Mouse (Mus musculus) embryo, embryonic 11 days (tissue): ENCODE data around the gene Coro6.

Source experiments
- DNase-seq: peaks from one replicate; pipeline ENCODE4 v3.0.0-alpha.2; 2015

Gene Coro6

DNA sequence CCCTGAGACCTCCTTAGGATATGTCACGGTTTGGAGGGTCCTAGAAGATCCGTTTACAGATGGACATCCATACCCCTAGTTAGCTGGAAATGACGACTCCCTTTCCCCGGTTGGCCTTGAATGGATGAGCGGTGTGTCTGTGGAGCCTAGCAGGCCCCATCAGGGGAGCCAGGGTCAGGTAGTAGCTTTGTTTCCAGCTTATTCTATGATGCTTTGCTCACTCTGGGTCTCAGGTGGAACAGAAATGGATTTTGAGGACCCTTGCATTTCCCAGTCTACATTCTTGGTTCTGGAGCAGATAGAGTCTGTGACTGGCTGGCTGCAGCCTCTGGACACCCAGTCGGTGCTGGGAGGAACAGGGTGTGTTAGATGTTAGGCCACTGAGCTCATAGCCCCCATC, 32.6 kb downstream of the Coro6 start:
- no peak for DNase-seq

DNA sequence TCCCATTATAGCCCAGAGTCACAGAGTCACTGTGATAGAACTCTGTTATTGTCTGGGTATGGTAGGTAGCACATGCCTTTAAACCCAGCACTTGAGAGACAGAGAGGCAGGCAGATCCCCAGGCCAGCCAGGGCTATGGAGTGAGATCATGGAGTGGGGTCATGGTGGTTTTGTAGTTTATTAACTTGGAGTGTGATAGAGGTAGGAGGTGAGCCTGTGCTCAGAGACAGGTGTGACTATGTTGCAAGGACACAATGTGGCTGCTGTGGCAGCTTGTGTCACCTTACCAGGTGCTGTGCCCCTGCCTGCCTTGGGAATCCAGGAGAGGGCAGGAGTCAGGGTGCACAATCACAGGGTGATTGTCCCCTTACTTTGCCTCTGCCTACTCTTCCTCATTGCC, 33.3 kb downstream of the Coro6 start:
- DNase-seq: no peak

DNA sequence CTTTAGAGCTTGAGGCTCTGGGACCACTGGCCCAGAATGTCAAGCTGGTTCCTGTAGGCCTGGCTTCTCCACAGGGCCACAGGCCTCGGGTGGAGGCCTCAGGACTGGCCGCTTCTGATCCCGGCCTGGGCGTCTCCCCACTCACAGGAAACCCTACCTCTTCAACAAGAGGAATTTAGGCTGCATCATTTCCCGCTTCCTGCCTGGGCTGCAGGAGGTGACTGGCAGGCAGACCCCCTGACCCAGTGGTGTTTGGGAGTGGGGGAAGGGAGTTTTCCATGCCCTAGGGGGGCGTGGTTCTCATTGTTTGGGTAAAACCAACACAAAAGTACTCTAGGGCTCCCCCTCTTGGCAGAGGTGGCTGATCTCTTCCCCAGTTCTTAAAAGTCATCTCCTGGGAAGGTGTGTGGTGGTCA, 35.1 kb downstream of the Coro6 start:
- DNase-seq: peak; percentile 93

DNA sequence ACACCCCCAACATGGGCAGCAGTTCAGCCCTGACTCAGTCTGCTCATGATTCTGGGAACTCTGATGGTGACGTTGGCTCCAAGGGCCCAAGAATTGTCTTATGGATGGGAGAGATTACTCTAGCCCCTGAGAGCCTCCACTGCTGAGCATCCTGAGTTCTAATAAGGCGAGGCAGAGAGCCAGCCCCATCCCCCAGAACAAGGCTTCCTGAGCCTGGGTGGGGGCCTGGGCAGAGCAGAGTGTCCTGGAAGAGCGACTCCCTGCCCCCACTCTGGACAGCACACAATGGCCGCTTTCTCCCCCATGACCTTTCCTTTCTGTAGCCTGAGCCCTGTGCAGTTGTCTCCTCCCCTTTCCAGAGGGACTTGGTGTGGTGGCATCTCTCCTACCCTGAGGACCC, 35.6 kb downstream of the Coro6 start:
- peak; percentile 50 for DNase-seq

DNA sequence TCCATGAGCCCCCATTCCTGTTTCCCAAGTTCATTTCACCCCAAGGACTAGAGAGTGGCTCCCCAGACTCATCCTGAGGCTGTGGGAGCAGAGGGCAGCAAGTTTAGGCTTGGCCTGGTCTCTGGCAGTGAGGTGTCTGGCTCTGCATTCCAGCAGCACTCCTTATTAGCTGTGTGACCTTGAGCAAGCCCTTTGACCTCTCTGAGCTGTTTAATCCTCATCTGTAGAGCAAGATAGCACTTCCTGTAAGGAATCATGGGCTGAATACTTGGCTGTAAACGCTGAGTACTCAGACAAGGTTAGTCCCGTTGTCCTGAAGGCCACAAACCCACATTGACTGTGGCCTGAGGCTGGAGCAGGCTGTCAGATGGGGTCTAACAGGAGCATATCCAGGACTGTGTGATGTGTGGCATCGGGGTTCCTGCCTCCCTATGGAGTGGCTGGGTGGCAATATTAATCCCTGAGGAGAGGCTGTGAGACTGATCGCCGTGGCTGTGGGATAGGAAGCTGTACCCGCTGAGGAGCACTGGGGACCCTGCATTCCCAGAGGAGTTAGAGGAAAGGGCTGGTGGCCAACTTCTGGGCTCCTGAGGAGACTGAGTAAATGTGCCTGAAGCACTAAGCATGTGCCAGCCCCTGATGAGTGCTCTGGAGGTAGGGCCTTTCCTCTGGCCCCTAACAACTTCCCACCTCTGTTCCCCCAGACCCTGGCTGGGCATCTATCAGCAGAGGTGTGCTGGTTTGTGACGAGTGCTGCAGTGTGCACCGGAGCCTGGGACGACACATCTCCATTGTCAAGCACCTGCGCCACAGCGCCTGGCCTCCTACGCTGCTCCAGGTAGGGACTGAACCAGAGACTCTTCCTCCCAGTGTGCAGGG, 36.3 kb downstream of the Coro6 start:
- DNase-seq: no peak

DNA sequence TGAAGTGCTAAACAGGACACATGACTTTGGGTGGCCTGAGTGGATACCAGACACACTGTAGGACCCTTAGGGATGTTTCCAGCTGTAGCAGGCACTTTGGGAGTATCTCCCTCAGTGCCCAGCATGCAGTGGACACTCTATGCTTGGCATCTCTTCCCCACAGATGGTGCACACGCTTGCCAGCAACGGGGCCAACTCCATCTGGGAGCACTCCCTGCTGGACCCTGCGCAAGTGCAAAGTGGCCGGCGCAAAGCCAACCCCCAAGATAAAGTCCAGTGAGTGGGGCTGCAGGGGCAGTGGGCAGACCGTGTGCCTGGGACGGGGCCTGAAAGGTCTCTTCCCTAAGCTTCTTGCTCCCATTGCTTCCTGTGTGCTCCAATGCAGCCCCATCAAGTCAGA, 37.1 kb downstream of the Coro6 start:
- no peak for DNase-seq

DNA sequence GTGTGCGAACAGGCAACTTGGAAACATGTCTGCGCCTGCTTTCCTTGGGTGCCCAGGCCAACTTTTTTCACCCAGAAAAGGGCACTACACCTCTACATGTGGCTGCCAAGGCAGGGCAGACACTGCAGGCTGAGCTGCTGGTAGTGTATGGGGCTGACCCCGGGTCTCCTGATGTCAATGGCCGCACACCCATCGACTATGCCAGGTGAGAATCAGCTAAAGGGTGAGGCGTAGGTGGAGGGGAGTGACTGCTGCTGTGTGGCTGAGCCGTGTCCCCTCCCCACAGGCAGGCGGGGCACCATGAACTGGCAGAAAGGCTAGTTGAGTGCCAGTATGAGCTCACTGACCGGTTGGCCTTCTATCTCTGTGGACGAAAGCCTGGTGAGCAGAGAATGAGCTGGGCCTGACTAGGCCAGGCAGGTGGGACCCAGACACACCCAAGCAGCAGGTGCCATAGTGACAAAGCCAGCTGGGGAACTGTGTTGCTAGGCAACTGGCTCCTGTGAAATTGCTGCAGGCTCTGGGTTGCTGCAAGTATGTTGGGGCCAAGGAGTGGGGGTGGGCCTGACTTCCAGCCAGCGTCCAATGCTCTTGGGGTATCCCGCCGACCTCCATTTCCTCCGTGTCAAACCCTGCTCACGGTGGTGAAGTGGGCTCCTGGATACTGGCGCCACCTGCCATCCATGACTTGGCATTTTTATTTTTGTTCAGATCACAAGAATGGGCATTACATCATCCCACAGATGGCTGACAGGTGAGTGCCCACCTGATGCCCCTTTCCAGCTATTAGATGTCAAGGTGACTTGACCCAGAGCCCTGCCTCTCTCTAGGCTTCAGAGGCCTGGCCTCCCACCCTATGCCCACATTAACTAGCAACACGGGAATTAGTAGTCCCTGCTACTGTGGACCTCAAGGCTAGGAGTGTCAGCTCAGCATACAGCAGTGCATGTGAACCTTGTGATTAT, 38.4 kb downstream of the Coro6 start:
- peak; percentile 13 for DNase-seq

DNA sequence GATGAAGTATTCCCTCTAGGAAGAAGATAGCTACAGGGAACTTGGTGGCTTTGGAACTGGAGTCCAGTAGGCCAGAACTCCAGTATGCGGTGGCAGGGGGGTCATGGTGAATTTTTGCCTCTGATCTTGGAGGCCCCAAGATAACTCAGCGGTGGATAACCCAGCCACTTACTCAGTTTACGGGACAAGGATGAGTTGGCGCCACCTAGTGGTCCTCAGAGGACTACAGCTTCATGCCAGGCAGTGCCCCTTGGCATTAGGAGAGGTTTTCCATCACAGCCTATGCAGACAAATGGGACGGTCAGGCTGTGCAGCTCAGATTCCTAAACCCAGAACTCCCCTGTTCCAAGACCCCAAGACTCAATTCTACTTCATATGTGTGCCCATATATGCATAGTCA, 39.2 kb downstream of the Coro6 start:
- DNase-seq: peak; percentile 82

DNA sequence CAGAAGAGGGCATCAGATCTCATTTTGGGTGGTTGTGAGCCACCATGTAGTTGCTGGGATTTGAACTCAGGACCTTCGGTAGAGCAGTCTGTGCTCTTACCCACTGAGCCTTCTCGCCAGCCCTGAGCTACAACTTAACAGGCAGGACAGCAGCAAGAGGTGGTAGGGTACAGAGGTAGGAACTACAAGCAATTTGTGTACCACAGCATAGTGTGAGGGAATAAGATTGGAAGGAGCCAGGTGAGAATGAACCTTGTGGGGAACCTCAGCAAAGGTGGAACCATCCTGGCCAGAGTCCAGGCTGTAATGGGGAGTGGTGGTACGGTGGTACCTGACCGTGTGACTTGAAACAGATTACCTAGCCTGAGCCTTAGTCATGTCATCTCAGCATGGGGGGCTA, 39.8 kb downstream of the Coro6 start:
- DNase-seq: no peak

DNA sequence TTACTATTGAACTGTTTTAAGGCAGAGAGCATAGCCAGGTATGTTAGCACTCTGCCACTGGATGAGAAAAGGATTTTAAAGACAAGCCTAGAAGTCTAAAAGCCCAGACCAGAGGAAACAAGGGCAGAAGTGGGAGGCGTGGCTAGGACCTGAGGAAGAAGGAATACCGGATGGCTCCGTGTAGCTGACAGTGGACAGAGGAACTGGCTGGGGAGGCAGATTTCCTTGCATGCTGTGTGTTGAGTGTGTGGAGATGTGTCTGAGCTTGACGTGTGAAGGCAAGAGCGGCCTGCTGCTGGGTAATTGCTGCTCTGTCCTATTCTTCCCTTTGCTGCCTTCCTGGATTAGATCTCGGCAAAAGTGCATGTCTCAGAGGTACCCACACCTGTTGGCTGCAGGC, 40.3 kb downstream of the Coro6 start:
- DNase-seq: no peak

DNA sequence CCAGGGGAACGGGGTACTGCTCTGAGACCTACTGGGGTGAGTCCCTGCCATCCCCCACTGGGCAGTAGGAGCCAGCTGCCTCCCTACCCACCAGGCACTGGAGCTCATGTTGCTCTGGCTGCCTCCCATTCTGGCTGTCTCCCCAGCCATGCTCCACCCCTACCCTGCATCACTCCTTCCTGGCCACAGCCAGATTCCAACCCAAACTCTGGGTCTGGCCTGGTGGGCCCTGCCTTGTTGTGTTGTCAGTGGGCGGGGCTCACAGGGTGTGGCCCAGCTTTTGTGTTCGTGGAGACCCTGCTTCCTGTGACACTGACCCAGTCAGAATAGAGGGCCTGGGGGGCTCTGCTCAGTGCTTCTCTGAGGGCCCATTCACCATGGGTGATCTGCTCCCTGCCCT, 41.3 kb downstream of the Coro6 start:
- DNase-seq: no peak

DNA sequence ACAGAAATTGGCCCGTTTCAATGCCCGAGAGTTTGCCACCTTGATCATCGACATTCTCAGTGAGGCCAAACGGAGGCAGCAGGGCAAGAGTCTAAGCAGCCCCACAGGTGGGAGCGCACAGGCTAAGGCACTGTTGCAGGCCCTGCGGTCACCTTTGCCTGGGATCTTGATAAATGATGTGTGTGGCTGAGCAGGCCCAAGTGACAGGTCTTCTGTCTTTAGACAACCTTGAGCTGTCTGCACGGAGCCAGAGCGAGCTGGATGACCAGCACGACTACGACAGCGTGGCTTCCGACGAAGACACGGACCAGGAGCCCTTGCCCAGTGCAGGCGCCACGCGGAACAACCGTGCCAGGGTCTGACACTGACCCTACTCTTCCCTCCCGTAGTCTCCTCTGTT, 42.2 kb downstream of the Coro6 start:
- DNase-seq: no peak

DNA sequence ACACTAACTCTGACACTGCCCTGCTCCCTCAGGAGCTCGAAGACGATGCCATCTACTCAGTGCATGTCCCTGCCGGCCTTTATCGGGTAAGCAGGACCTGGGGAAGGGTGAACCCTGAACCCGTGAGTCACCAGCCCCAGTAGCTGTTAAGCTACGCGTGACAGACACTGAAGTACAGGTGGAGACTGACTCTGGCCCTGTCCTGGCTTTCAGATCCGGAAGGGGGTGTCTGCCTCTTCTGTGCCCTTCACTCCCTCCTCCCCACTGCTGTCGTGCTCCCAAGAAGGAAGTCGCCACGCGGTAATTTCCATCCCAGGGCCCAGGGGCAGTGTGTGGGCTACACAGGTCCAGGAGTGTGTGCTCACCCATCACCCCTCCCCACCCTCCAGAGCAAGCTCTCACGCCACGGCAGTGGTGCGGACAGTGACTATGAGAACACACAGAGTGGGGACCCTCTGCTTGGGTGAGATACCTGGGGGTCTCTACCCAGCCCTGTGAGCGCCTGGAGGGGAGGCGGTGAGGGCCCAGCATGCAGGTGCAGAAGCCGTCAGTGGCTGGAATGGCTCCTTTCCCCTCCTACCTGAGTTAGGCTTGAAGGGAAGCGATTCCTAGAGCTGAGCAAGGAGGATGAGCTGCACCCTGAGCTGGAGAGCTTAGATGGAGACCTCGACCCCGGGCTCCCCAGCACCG, 43.2 kb downstream of the Coro6 start:
- DNase-seq: no peak

DNA sequence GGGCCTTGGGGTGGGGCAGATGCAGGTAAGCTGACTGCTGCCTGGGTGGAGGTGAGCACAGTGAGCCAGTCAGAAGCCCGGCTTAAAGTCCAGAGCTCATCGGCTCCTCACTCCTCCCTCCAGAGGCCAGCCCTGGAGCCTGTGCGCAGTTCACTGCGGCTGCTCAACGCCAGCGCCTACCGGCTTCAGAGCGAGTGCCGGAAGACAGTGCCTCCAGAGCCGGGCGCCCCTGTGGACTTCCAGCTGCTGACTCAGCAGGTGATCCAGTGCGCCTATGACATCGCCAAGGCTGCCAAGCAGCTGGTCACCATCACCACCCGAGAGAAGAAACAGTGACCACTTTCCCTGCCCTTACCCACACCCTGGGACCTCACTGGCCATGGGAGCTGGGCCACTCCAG, 44.1 kb downstream of the Coro6 start:
- DNase-seq: no peak

DNA sequence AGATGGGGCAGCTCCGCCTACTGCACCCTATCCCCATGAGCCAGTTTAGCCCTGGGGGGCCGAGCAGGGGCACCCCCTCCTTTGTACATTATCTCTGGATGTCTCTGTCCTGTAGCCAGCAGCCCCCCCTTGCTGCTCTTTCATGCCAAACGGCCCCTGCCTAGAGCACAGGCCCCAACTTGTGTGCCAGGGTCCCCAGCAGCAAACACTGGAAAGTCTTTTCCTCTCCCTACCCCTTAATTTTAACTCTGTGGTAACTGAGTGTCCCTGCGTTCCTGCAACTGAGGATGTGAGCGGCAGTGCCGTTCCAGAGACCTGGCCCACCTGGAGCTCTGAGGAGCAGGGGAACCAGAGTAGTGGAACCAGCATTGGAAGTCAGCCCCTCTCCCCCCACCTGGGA, 44.7 kb downstream of the Coro6 start:
- no peak for DNase-seq

DNA sequence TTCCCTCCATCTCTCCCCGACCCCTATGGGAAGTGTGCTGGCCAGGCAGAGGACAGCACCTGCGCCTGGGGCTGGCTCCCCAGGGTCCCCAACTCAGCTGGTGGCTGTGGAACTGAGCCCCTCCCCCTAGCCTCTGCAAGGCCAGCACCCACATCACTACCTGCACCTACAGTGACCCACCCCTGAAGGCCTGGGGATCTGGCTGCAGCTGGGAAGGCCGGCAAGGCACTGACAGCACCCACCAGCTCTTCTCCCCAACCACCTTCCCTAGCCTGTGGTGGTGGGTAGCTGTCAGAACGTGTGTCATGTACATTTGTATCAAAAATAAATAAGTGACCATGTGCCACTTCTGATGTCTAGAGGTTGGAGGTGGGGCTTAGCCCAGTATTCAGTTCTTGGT, 45.2 kb downstream of the Coro6 start:
- DNase-seq: no peak

DNA sequence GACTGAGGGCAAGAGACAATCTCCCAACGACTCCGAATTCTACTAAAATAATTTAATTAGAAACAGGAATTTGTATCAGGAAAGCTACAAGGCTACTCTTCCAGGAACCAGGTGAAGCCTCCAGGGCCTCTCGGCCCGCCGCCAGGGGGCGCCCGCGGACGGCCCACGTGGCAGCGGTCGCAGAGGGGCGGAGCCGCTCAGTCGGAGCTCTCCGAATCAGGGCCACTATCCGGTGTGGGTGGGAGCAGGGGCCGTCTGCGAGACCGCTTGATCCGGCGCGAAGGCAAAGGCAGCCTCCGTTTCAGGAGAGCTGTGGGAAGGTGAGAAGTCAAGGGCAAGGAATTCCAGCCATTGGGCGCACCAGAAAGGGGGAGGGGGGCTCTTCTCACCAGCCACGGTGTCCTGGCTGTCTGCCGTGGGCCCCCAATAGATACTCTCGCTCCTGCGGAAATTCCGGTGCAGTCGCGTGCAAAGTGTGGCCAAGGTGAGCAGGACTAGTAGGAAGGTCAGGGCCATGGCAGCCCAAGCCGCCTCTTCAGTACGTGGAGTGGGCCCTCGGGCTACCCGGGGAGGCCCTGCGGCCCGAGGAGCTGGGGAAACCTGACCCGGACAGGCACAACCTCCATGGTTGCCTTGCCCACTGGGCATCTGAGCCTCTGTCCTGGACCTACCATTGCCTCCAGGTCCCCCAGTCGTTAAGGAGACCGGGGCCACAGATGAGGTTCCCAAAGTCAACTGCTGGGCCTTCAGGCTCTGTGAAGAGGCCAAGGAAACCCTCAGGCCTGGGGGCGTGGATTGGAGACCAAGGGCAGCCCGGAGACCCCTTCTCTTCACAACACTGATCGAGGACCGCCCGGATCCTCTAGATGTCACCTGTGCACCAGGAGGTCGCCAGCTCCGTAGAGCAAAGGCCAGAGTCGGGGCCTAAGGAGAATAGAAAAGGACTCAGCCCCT, 46.1 kb downstream of the Coro6 start:
- peak; percentile 91 for DNase-seq

DNA sequence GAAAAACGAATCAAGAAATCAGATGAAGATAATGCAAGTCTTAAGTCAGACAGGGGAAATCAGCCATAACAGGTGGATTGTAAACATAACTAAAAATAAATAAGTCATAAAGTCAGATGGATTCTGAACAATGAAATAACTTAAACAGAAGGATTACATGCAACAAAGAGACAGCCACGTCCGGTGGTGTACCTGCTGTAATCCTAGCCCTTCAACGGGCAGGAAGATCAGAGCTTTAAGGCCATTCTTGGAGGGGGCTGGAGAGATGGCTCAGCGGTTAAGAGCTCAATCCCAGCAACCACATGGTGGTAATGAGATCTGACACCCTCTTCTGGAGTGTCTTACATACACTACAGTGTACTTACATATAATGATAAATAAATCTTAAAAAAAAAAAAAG, 49.1 kb downstream of the Coro6 start:
- DNase-seq: no peak

DNA sequence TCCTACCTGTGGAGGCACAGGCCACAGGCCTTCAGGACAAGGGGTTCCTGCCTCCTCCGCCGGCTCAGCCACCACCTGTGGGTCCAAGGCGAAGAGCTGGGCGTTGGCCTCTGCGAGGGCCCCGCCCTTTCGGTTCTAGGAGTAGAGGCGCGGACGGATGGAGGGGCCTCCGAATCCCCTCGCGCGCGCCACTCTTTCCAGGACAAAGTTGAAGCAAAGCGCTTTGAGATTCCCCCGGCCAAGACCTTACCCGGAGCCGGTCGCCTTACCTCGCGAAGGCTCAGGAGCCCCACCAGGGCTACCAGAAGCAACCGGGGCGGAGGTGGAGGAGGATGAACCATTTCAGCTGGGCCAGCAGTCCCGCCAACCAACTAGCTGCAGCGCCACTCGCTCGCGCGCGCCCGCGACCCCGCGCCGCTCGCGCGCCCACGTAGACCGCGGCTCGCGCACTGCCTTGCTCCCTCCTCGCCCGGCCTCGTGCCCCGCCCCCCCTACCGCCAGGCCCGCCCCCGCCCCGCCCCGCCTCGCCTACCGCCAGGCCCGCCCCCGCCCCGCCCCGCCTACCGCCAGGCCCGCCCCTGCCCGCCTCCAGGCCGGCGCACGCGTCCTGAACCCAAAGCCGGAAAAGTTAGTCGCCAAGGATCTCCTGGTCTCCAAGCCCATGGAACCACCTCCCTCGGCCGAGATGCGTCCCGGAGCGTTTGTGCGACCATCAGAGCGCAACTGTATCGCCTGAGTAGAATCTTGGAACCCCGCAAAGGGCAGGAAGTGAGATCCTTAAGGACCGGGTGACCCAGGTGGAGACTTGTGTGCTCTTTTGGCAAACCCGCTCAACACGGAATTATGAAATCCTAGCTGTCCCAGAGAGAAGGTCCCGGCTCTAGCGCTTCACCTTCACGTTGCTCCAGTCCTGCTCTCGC, 50.9 kb downstream of the Coro6 start:
- peak; percentile 94 for DNase-seq

DNA sequence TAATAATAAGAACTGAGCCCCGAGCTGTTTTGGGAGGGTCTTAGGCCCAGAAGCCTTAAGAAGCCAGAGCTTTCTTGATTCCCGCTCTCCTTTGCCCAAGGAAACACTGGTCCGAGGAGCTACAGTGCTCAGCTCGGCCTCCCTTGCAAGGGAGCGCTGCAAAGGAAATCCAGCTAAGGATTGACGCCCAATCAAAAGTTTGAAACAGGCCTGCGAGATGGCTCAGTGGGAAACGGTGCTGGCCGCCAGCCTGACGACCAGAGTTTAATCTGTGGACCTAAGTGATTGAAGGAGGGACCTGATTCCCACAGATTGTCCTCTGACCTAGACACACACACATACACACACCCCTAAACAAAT, 51.6 kb downstream of the Coro6 start:
- DNase-seq: peak; percentile 60

DNA sequence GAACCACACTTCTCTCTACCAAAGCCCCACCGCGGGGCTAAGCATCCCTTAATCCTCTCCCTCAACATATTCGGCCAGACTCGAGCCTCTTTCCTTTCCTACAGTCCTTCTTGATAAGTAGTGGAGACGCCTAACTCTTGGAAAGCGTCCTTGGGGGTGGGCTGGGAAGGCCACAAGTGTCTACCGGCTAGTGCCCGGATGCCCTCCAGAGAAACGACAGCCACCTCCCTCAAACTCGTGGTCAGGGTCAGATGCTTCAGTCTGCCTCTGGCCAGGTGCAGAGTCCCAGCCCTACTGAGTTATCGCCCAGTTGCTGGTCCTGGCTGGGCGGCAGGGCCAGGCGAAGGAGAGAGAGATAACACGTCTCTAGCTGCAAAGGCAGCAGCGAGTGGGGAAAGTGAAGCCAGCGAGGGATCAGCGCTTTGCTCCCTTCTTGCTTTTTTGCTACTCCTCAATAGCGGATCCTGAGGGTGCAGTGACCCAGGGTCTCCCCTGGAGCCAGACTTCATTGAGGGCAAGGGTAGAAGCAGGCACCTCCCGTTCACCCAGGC, 52.1 kb downstream of the Coro6 start:
- DNase-seq: no peak
